Mouse (Mus musculus): Measurements from ENCODE around the gene Apc2. TPM values are rescaled to one million over a fixed set of nuclear protein-coding genes. Genes with fewer than 3 reads are reported as not detected.

The Apc2 gene
- polyA plus RNA-seq (2014; fragmentation: Illumina TruSeq; extraction: RNeasy Lipid Tissue Mini Kit (QIAGEN cat#74804); ENCODE audit: low read depth, low replicate concordance): not detected

GRCm38 (mm10) chr10:80295618-80296425 lies at the start of gene Apc2:
Gene Apc2, plus strand, starts transcription at chr10:80295977.

GRCm38 (mm10) chr10:80248971-80249640 lies 46.7 kb upstream of the Apc2 start, which contains the start of gene Ndufs7:
Gene Ndufs7, plus strand, starts transcription at chr10:80249121.

GRCm38 (mm10) chr10:80260642-80261584 lies 34.9 kb upstream of the Apc2 start, which contains the start of the genes Gamt and Dazap1:
Gene Gamt, minus strand, starts transcription at chr10:80261012.
Gene Dazap1, plus strand, starts transcription at chr10:80261486.

GRCm38 (mm10) chr10:80292251-80293146 lies 3.3 kb upstream of the Apc2 start, which contains the start of gene Rps15:
Gene Rps15, plus strand, starts transcription at chr10:80292453.

GRCm38 (mm10) chr10:80320340-80320760 lies 24.6 kb downstream of the Apc2 start, which contains the start of gene 2310011J03Rik:
Gene 2310011J03Rik, minus strand, starts transcription at chr10:80320537.

GRCm38 (mm10) chr10:80329273-80330081 lies 33.7 kb downstream of the Apc2 start, which contains the start of the genes Pcsk4 and Reep6:
Gene Pcsk4, minus strand, starts transcription at chr10:80329498.
Gene Reep6, plus strand, starts transcription at chr10:80329953.

GRCm38 (mm10) chr10:80348244-80348781 lies 52.5 kb downstream of the Apc2 start, which contains the start of gene Adamtsl5:
Gene Adamtsl5, minus strand, starts transcription at chr10:80348412.

GRCm38 (mm10) chr10:80356001-80356682 lies 60.4 kb downstream of the Apc2 start, which contains the start of gene Plk5:
Gene Plk5, plus strand, starts transcription at chr10:80356459.

Other genes with a start within 250 kb of the Apc2 start
- gene Gpx4, start 248.8 kb upstream of the Apc2 start, polyA plus RNA-seq (2014; fragmentation: Illumina TruSeq; extraction: RNeasy Lipid Tissue Mini Kit (QIAGEN cat#74804); ENCODE audit: low read depth, low replicate concordance): 260 TPM
- gene Sbno2, start 190.4 kb upstream of the Apc2 start, polyA plus RNA-seq (2014; fragmentation: Illumina TruSeq; extraction: RNeasy Lipid Tissue Mini Kit (QIAGEN cat#74804); ENCODE audit: low read depth, low replicate concordance): 0.52 TPM
- 7.2 TPM for gene Stk11, start 180.2 kb upstream of the Apc2 start, polyA plus RNA-seq (2014; fragmentation: Illumina TruSeq; extraction: RNeasy Lipid Tissue Mini Kit (QIAGEN cat#74804); ENCODE audit: low read depth, low replicate concordance)
- gene Atp5d, start 157.3 kb upstream of the Apc2 start, polyA plus RNA-seq (2014; fragmentation: Illumina TruSeq; extraction: RNeasy Lipid Tissue Mini Kit (QIAGEN cat#74804); ENCODE audit: low read depth, low replicate concordance): 0.21 TPM
- gene Cbarp, start 155.1 kb upstream of the Apc2 start, polyA plus RNA-seq (2014; fragmentation: Illumina TruSeq; extraction: RNeasy Lipid Tissue Mini Kit (QIAGEN cat#74804); ENCODE audit: low read depth, low replicate concordance): not detected
- gene Midn, start 147.7 kb upstream of the Apc2 start, polyA plus RNA-seq (2014; fragmentation: Illumina TruSeq; extraction: RNeasy Lipid Tissue Mini Kit (QIAGEN cat#74804); ENCODE audit: low read depth, low replicate concordance): 3.2 TPM
- gene Cirbp, start 130.0 kb upstream of the Apc2 start, polyA plus RNA-seq (2014; fragmentation: Illumina TruSeq; extraction: RNeasy Lipid Tissue Mini Kit (QIAGEN cat#74804); ENCODE audit: low read depth, low replicate concordance): 37.8 TPM
- gene 1600002K03Rik, start 123.0 kb upstream of the Apc2 start, polyA plus RNA-seq (2014; fragmentation: Illumina TruSeq; extraction: RNeasy Lipid Tissue Mini Kit (QIAGEN cat#74804); ENCODE audit: low read depth, low replicate concordance): 1.1 TPM
- gene Efna2, start 116.5 kb upstream of the Apc2 start, polyA plus RNA-seq (2014; fragmentation: Illumina TruSeq; extraction: RNeasy Lipid Tissue Mini Kit (QIAGEN cat#74804); ENCODE audit: low read depth, low replicate concordance): 0.39 TPM
- 72.4 TPM for gene Mum1, start 69.5 kb upstream of the Apc2 start, polyA plus RNA-seq (2014; fragmentation: Illumina TruSeq; extraction: RNeasy Lipid Tissue Mini Kit (QIAGEN cat#74804); ENCODE audit: low read depth, low replicate concordance)
- 0.88 TPM for gene Ndufs7, start 46.9 kb upstream of the Apc2 start, polyA plus RNA-seq (2014; fragmentation: Illumina TruSeq; extraction: RNeasy Lipid Tissue Mini Kit (QIAGEN cat#74804); ENCODE audit: low read depth, low replicate concordance)
- 1.2 TPM for gene Gamt, start 35.0 kb upstream of the Apc2 start, polyA plus RNA-seq (2014; fragmentation: Illumina TruSeq; extraction: RNeasy Lipid Tissue Mini Kit (QIAGEN cat#74804); ENCODE audit: low read depth, low replicate concordance)
- 43.5 TPM for gene Dazap1, start 34.5 kb upstream of the Apc2 start, polyA plus RNA-seq (2014; fragmentation: Illumina TruSeq; extraction: RNeasy Lipid Tissue Mini Kit (QIAGEN cat#74804); ENCODE audit: low read depth, low replicate concordance)
- gene Rps15, start 3.5 kb upstream of the Apc2 start, polyA plus RNA-seq (2014; fragmentation: Illumina TruSeq; extraction: RNeasy Lipid Tissue Mini Kit (QIAGEN cat#74804); ENCODE audit: low read depth, low replicate concordance): 0.57 TPM
- 0.62 TPM for gene 2310011J03Rik, start 24.6 kb downstream of the Apc2 start, polyA plus RNA-seq (2014; fragmentation: Illumina TruSeq; extraction: RNeasy Lipid Tissue Mini Kit (QIAGEN cat#74804); ENCODE audit: low read depth, low replicate concordance)
- 3.3 TPM for gene Pcsk4, start 33.5 kb downstream of the Apc2 start, polyA plus RNA-seq (2014; fragmentation: Illumina TruSeq; extraction: RNeasy Lipid Tissue Mini Kit (QIAGEN cat#74804); ENCODE audit: low read depth, low replicate concordance)
- 35.5 TPM for gene Reep6, start 34.0 kb downstream of the Apc2 start, polyA plus RNA-seq (2014; fragmentation: Illumina TruSeq; extraction: RNeasy Lipid Tissue Mini Kit (QIAGEN cat#74804); ENCODE audit: low read depth, low replicate concordance)
- gene Adamtsl5, start 52.4 kb downstream of the Apc2 start, polyA plus RNA-seq (2014; fragmentation: Illumina TruSeq; extraction: RNeasy Lipid Tissue Mini Kit (QIAGEN cat#74804); ENCODE audit: low read depth, low replicate concordance): 0.31 TPM
- gene Plk5, start 60.5 kb downstream of the Apc2 start, polyA plus RNA-seq (2014; fragmentation: Illumina TruSeq; extraction: RNeasy Lipid Tissue Mini Kit (QIAGEN cat#74804); ENCODE audit: low read depth, low replicate concordance): not detected
- 15.6 TPM for gene Mex3d, start 91.7 kb downstream of the Apc2 start, polyA plus RNA-seq (2014; fragmentation: Illumina TruSeq; extraction: RNeasy Lipid Tissue Mini Kit (QIAGEN cat#74804); ENCODE audit: low read depth, low replicate concordance)
- gene Mbd3, start 103.6 kb downstream of the Apc2 start, polyA plus RNA-seq (2014; fragmentation: Illumina TruSeq; extraction: RNeasy Lipid Tissue Mini Kit (QIAGEN cat#74804); ENCODE audit: low read depth, low replicate concordance): 0.49 TPM
- not detected for gene Uqcr11, start 110.9 kb downstream of the Apc2 start, polyA plus RNA-seq (2014; fragmentation: Illumina TruSeq; extraction: RNeasy Lipid Tissue Mini Kit (QIAGEN cat#74804); ENCODE audit: low read depth, low replicate concordance)
- 1.1 TPM for gene Tcf3, start 137.7 kb downstream of the Apc2 start, polyA plus RNA-seq (2014; fragmentation: Illumina TruSeq; extraction: RNeasy Lipid Tissue Mini Kit (QIAGEN cat#74804); ENCODE audit: low read depth, low replicate concordance)
- gene Onecut3, start 198.9 kb downstream of the Apc2 start, polyA plus RNA-seq (2014; fragmentation: Illumina TruSeq; extraction: RNeasy Lipid Tissue Mini Kit (QIAGEN cat#74804); ENCODE audit: low read depth, low replicate concordance): not detected
- gene Atp8b3, start 243.1 kb downstream of the Apc2 start, polyA plus RNA-seq (2014; fragmentation: Illumina TruSeq; extraction: RNeasy Lipid Tissue Mini Kit (QIAGEN cat#74804); ENCODE audit: low read depth, low replicate concordance): 218 TPM